Mouse (Mus musculus): ENCODE data around the gene Inka1. TPM values are rescaled to one million over a fixed set of nuclear protein-coding genes. Genes with fewer than 3 reads are reported as not detected.

Inka1 gene
- polyA plus RNA-seq, 1 experiment: 23.1 TPM

DNA sequence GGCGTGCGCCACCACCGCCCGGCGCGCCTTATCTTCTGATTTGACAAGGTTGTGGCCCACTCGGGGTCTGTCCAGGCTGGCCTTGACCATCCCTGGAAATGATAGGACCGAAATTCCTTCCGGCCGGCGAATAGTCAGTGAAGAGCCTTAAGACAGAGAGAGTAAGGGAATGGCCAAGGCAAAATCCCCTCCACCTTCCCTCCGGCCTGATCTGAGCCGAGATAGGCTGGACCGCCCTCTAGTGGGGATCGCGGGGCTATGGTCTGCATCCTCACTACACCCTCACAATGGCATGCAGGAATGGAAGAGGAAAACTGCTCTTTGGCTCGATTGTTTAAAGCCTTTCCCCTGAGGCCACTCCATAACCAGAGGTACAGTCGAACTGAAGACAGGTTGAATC lies 697 bp upstream of the Inka1 start:
- H3K4me3 ChIP-seq (replicated peaks; ENCODE audit: extremely low read depth, low read depth, low read length): peak overlapping the region; percentile 45
- 2% methylated on average over 18 of the region's 18 CpGs for WGBS
- H3K4me1 ChIP-seq (ENCODE audit: control insufficient read depth, insufficient read depth, low read length): peaks cover 26% of the 10 kb centered on the region
- peak; percentile 94 for TF ChIP-seq CTCF (IDR thresholded peaks at IDR 0.05; ENCODE audit: insufficient read depth, low read length)
- no peak for TF ChIP-seq POLR2A (IDR thresholded peaks at IDR 0.05; ENCODE audit: borderline replicate concordance, extremely low read depth, low read depth, low read length)
- DNase-seq: peak; percentile 81

DNA sequence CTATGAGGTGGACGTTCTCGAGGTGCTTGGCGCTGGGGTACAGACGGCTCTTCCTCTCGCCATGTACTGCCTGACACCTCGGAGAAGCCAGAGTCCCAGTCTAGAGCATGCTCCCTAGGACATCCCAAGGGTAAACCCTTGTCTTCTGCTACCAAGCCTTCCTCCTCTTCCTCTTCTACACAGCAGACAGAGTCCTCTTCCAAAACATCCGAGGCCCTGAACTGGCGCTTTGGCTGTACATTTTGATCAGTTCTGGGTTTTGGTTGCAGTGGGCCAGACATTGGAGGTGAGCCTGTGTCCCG lies 974 bp downstream of the Inka1 start:
- TF ChIP-seq CTCF (IDR thresholded peaks at IDR 0.05; ENCODE audit: insufficient read depth, low read length): no peak
- no peak for TF ChIP-seq POLR2A (IDR thresholded peaks at IDR 0.05; ENCODE audit: borderline replicate concordance, extremely low read depth, low read depth, low read length)
- no peak for DNase-seq
- 29% methylated on average over 9 of the region's 9 CpGs for WGBS
- Histone ChIP-seq H3K4me3 (replicated peaks; ENCODE audit: extremely low read depth, low read depth, low read length) (peak overlapping the region; percentile 85), H3K4me1 (ENCODE audit: control insufficient read depth, insufficient read depth, low read length) (peaks cover 30% of the 10 kb centered on the region)

DNA sequence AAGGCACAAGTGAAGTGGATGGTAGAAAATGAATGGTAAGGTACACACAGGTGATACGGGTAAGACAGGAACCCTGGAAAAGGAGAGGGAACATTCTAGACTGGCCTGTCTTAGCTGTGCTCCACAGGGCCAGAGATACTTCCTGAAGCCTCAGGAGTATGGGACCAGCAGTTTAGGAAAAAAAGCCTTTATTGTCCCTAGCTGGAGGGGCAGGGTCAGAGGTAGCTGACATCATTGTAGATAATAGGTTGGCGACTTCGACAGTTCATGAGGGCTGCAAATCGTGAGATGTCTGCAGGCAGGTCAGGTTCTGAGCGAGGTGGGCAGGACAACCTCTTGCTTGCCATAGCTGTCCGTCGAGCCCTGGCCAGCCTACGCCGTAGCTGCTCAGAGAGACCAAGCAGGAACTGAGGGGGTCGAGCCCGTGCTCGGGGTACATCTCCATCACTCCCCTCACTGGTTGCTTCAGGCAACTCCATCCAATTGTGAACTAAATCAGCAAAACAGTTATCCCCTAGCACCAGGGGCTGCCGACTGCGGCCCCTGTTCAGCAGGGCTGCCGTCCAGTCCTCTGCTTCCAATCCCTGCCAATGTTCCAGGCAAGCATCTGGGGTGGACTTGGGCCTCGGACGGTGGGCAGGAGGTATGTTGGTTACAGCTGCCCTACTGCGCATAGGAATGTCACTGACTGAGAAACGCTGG lies 1.5 kb downstream of the Inka1 start:
- Histone ChIP-seq H3K4me3 (replicated peaks; ENCODE audit: extremely low read depth, low read depth, low read length) (peak overlapping the region; percentile 33), H3K4me1 (ENCODE audit: control insufficient read depth, insufficient read depth, low read length) (peaks cover 30% of the 10 kb centered on the region)
- TF ChIP-seq CTCF (IDR thresholded peaks at IDR 0.05; ENCODE audit: insufficient read depth, low read length) (no peak), POLR2A (IDR thresholded peaks at IDR 0.05; ENCODE audit: borderline replicate concordance, extremely low read depth, low read depth, low read length) (no peak)
- DNase-seq: no peak
- 40% methylated on average over 19 of the region's 19 CpGs for whole genome bisulfite sequencing

DNA sequence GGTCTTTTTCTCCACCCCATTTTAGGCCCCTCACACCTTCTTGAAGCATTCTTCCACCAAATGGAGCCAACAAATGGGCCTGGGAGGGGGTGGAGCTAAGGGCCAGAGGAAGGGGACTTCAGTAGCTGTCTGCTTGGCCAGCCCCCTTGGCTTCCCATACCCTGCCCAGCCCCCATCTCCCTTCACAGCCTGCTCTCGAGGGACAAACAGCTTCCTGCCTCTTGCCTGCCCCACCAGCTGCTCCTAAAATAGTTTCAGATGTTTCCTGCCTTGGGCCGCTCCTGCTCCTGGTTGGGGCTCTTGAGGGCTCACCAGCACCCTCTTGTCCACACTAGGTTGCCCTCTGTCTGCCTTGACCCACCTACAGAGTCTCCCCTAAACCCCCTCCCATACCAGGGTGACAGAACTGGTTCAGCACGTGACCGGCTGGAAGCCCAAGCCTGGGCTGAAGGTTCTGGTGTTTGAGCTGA lies 2.2 kb downstream of the Inka1 start:
- WGBS: 25% methylated on average over 4 of the region's 4 CpGs
- TF ChIP-seq POLR2A (IDR thresholded peaks at IDR 0.05; ENCODE audit: borderline replicate concordance, extremely low read depth, low read depth, low read length) (peak; percentile 58; the same call in 1 of the 2 replicates), CTCF (IDR thresholded peaks at IDR 0.05; ENCODE audit: insufficient read depth, low read length) (no peak)
- H3K4me3 ChIP-seq (replicated peaks; ENCODE audit: extremely low read depth, low read depth, low read length): peak overlapping the region; percentile 14
- DNase-seq: no peak
- H3K4me1 ChIP-seq (ENCODE audit: control insufficient read depth, insufficient read depth, low read length): peaks cover 30% of the 10 kb centered on the region

DNA sequence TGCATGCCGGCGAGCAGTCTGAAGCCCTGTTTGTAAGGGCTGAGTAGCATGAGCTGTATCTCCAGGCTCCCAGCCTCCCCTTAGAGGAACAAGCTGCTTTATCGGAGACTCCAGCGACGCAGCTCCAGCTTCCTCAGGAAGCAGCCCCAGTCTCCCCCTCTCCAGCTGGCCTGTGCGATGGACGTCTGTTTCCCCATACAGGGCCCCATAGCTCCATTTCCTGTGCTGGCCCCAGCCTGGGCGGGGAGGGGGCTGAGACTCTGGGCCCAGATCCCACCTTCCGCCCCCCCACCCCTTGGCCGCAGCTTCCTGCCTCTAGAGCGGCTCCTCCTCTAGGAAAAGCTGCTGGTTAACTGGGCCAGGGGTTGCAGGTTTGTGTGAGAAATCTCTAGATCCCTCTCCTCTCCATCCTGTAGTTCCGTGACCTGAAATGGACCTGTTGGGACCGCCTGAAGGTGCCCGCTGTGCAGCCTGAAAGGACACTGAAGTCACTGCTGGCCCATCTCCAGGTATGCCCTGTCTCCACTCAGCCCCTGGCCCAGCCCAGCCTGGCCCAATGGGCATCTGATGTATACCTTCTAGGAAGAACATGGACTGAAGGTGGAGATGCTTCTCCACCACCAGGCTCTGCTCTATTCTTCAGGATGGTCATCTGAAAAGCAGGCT lies 2.9 kb downstream of the Inka1 start, which contains the start of gene Gm20661:
TSS of gene Gm20661 (plus strand) at position 378 of the 666 bp plus-strand sequence.
- Histone ChIP-seq H3K4me1 (ENCODE audit: control insufficient read depth, insufficient read depth, low read length) (peaks cover 33% of the 10 kb centered on the region), H3K4me3 (replicated peaks; ENCODE audit: extremely low read depth, low read depth, low read length) (peak within 1 kb of the TSS; percentile 14)
- no peak for TF ChIP-seq CTCF (IDR thresholded peaks at IDR 0.05; ENCODE audit: insufficient read depth, low read length)
- peak; percentile 32; the same call in 1 of the 2 replicates for TF ChIP-seq POLR2A (IDR thresholded peaks at IDR 0.05; ENCODE audit: borderline replicate concordance, extremely low read depth, low read depth, low read length)
- DNase-seq: peak; percentile 44
- WGBS: 27% methylated on average over 14 of the region's 14 CpGs

DNA sequence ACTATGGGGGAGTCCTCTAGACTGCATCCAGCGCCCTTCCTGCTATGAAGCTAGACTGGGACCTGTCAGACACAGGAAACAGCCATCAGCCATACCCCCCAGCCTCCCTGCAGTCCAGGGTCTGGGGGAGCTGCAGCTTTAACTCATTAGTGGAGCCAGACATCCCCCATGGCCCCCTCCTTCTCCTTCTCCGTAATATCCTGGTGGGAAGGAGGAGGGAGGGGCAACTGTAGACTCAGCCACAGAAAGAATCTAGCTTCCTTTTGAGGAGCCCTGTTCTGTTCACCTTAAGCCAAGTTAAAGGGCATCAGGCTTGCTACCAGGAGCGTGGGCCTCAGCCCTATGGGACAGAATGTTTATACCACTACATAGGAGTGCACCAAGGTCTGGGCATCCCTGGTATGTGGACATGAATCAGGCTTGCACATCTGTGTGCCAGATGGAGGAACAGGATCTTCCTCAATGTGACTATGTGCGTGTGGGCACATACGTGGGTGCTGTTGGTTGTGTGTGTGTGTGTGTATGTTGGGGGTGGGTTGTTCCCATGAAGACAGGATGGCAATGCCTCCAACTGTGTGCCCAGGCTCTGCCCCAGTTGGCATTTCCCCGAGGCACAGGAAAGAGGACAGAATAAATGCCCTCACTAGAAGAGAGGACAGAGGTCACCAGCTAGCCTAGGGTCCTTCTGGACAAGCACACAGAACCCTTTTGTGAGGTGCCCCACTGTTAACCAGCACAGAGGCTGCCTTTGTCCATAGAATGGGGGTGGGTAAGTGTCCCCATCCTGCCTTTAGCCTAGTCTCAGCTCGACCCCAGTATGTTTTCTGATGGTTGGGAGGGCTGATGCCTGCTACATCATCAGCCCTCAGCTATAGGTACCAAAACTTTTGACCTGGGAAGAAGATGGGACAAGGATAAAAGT lies 3.7 kb downstream of the Inka1 start:
- peaks cover 33% of the 10 kb centered on the region for H3K4me1 ChIP-seq (ENCODE audit: control insufficient read depth, insufficient read depth, low read length)
- no peak overlapping the region for H3K4me3 ChIP-seq (replicated peaks; ENCODE audit: extremely low read depth, low read depth, low read length)
- no peak for DNase-seq

DNA sequence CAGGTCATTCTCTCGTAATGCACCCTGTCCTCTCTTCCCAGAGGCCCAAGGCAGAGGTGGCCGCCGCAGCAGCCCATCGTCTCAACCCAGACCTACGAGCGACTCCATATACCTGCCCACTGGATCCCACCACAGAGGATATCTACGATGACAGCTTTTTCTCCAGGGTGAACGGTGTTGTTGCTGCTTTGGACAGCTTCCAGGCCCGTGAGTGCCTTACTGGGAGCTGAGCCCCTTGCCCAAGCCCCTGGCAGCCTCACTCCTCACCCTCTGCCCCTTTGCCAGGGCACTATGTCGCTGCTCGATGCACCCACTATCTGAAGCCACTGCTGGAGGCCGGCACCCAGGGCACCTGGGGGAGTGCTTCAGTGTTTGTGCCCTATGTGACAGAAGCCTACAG lies 6.9 kb downstream of the Inka1 start:
- TF ChIP-seq CTCF (IDR thresholded peaks at IDR 0.05; ENCODE audit: insufficient read depth, low read length): no peak
- no peak for TF ChIP-seq POLR2A (IDR thresholded peaks at IDR 0.05; ENCODE audit: borderline replicate concordance, extremely low read depth, low read depth, low read length)
- no peak for DNase-seq
- WGBS: 90% methylated on average over 12 of the region's 12 CpGs
- Histone ChIP-seq H3K4me1 (ENCODE audit: control insufficient read depth, insufficient read depth, low read length) (peaks cover 39% of the 10 kb centered on the region), H3K4me3 (replicated peaks; ENCODE audit: extremely low read depth, low read depth, low read length) (no peak overlapping the region)

More for the DNA sequence above, 3.7 kb downstream of the Inka1 start:
- 23% methylated on average over 7 of the region's 7 CpGs for WGBS
- TF ChIP-seq POLR2A (IDR thresholded peaks at IDR 0.05; ENCODE audit: borderline replicate concordance, extremely low read depth, low read depth, low read length) (no peak), CTCF (IDR thresholded peaks at IDR 0.05; ENCODE audit: insufficient read depth, low read length) (no peak)

DNA sequence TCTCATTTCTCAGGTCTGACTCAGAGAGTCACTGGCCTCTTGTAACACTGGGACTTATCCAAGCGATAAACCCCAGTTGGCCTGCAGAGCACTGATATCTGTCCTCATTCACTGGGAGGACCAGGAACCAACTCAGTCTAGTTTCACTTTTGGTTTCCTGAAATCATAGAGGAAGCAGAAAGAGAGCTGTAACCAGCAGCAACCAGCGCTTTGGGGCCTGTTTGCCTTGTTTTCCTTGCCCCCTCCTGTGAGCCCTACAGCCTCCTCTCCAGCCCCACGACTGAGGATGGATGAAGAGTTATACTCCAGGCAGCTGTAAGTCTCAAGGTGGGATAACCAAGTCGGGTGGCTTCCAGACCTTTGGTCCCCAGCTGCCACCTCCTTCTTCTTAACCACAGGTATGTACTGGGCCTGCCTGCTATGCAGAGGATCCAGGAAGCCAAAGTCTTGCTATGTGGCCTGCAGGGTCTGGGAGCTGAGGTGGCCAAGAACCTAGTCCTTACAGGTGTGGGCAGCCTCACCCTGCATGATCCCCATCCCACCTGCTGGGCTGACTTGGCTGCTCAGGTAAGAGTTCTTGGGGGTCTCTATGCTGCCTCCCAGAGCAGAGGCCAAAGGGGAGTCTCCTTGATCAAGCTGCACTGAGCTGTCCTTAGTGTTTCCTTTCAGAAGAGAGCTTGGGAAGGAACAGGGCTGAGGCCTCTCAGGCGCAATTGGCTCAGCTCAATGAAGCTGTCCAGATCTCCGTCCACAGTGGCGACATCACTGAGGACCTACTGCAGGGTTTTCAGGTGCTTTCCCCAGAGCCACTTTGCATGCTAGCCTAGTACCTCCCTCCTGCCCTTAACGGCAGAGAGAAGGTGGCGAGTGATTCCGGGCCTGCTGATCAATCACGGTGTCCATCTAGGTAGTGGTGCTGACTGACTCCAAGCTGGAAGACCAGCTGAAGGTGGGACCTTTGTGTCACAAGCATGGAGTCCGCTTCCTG lies 10.0 kb downstream of the Inka1 start, which contains the start of gene Uba7:
TSS of gene Uba7 (plus strand) at position 107 of the 988 bp plus-strand sequence.
- DNase-seq: peak; percentile 58
- H3K4me3 ChIP-seq (replicated peaks; ENCODE audit: extremely low read depth, low read depth, low read length): peak within 1 kb of the TSS; percentile 89
- peak; percentile 19; the same call in 1 of the 2 replicates for TF ChIP-seq POLR2A (IDR thresholded peaks at IDR 0.05; ENCODE audit: borderline replicate concordance, extremely low read depth, low read depth, low read length)
- TF ChIP-seq CTCF (IDR thresholded peaks at IDR 0.05; ENCODE audit: insufficient read depth, low read length): no peak
- H3K4me1 ChIP-seq (ENCODE audit: control insufficient read depth, insufficient read depth, low read length): peaks cover 16% of the 10 kb centered on the region
- WGBS: 45% methylated on average over 12 of the region's 12 CpGs
